Mouse (Mus musculus): ENCODE measurements around the gene Tanc1.
"Not testable (repeated sequence)": the region's sequence is repeated elsewhere in the genome, so short reads cannot be mapped to it uniquely, and the experiment has no call there.

Tanc1 gene

DNA sequence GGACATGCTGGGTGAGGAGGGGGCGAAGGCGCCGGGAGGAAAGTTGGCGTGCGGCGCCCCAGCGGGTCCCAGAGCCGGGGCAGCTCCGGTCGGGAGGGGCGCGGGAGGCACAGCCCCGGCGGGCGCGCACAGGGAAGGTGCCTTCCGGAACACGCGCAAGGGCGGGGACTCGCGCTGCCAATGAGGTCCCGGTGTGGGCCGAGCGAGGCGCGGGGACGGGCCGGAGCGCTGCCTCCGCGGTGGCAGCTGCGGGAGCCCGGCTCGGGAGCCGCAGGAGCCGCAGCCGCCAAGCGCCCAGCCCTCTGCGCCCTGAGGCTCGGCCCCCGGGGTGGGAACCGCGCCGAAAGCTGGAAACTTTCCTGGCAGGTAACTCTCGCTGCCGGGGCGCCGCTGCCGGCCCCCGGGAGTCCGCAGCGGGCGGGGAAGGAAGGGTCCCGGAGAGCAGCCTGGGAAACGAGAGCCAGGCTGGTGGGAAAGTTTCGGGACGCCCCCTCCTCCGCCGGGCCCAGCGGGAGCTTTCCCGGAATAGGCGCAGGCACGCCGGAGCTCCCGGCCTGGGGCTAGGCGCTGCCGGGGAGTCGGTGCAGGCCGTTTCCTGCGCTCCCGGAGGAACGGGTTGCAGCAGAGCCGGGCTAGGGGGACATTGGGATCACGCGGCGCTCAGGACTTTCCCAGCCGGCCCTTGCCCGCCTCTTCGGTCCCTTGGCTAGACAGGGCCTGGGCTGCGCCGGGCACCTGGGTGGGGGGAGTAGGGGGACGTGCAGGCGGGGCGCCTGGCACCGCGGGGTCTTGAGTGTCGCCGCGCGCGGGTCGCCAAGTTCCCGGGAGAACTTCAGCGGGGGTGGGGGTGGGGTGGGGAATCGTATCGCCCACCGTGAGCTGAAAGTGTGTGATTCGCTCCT is at the start of gene Tanc1:
Gene Tanc1, plus strand, starts transcription at position 212 of the 902 bp plus-strand sequence.
- peak; percentile 59 for DNase-seq (ENCODE audit: low read depth, low spot score)

DNA sequence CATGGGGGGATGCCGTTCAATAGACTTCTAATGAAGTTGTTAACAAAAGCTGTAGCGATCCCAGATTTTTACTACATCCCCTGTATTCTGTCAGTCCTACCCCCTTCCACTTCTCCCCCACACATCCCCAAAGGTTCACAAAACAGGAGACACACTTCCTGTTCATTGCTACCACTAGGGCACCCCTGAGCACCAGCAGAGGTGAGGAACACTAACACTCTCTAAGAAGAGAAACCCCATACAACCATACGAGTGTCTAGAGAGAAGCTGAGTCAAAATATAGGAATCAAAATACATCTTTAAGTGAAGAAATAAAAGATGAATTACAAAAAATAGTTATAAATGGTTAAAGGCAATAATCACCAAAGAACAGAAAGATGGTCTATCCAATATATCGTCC is 49.6 kb upstream of the Tanc1 start:
- no peak for DNase-seq (ENCODE audit: low read depth, low spot score)

DNA sequence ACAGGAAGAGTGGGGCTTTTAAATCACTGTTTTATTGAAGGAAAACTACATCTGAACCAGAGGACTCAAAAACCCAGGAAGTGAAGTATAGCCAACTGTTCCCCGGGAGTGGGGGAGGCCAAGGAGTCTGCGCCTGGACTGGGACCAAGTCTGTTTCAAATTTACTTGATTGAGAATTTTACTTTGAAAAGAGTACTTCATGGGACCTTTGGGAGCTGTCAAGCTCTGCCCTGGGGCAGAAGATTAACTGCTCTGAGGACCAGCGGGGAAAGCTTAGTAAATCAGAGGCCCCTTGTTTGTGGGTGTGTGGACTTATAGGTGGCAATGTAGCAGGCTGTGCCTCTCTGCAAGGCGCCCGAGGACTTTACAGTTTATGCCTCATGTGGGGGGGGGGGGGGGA is 49.1 kb upstream of the Tanc1 start:
- DNase-seq (ENCODE audit: low read depth, low spot score): no peak

DNA sequence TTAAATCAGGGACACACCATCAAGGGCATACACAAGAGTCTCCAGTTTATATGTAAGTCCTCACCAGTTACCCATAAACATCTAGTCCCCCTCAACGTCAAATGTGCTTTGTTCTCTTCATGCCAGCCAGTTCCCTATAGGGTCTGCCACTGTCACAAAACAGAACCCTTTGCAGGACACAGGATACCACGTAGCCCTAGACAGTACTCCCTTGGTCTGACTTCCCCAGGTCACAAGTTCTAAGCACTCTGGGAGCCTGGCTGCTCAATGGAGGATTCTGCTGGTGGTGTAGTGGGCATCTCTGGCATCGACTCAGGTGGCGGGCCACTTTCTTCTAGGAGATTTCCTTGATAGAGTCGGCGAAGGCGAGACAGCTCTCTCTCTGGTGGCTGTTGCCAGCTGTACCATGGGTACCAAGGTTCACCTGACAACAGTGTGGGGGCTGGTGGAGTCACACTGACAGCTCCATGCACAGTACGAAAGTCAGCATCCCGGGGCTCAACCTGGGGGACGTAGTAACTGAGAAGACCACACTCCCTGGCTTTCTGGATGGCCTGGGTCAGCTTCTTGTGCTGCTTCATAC is 47.7 kb upstream of the Tanc1 start:
- not testable (repeated sequence) for DNase-seq (ENCODE audit: low read depth, low spot score)

DNA sequence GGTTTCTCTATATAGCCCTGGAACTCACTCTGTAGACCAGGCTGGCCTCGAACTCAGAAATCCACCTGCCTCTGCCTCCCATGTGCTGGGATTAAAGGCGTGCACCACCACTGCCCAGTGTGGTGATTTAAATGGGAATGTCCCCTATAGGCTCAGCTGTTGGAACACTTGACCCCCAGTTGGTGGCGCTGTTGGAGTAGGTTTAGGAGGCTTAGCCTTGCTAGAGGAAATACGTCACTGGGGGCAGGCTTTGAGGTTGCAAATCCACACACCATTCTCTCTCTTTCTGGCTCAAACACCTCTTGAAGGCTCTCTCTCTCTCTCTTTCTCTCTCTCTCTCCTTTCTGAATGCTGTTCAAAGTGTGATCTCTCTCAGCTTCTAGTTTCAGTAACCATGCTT is 46.9 kb upstream of the Tanc1 start:
- DNase-seq (ENCODE audit: low read depth, low spot score): no peak

DNA sequence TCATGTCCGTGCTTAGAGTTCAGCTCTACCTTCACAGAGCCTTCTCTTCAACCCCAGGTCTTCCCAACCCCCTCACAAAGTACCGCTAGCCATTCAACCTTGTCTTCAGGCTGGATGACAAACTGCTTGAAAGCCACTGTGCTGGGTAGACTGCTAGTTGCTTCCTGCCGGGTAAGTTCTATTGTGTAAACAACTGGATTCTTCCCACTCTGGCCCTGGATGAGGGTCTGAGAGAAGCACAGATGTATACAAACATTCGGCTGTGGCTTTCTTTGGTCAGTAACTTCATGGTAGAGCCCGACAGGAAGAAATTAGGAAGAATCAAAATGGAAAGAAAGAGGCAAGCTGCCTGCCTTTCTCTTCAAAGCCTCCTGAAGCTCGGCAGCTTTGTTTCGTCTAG is 30.9 kb upstream of the Tanc1 start:
- no peak for DNase-seq (ENCODE audit: low read depth, low spot score)

DNA sequence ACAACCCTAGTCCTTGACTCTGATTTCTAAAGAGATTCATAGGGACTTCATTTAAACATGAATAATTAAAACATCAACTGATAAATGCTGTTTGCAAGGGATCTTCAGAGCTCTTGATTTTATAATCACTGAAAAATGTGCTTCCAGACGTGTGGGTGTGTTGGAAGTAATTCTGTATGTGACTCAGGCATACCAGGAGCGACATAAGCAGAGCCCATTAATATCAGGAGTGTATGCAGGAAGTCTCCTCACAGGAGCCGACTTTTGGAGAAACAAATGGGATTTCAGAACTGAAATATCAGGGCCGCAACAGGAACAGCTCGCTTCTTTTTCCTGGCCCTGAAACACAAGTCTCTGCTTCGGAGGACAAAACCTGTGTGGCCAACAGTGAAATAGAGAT is 27.9 kb upstream of the Tanc1 start:
- DNase-seq (ENCODE audit: low read depth, low spot score): no peak

DNA sequence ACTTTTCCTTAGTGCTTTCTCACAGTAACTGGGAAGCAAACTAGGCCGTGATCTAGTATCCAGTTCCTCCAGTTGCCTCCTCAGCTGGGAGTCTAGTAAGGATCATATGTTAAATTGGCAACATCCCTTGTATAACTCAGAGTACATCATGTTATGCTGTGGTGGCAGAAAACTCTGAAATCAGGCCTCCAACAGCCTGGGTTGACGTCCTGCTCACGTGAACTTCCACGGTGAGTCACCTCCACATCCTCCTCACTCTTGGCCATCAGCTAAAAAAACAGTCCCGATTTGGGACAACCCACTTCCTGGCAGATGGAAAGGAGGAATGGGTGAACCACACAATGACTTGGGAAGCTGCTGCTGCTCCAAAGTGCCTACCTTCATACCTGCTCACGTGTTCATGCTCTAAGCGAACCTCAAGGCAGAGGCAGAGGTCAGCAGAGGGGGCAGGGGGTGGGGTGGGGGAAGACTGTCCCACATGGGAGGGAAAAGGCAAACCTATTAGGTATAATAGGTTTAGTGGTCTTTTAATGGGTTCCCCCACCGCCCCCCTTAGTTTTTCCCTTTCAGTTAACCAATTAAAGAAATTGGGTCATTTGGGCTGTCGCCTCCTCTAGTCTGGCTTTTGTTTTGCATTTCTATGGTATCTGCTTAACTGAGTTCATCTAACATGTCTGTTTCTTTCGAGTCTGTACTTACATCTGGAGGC is 24.3 kb upstream of the Tanc1 start:
- no peak for DNase-seq (ENCODE audit: low read depth, low spot score)

DNA sequence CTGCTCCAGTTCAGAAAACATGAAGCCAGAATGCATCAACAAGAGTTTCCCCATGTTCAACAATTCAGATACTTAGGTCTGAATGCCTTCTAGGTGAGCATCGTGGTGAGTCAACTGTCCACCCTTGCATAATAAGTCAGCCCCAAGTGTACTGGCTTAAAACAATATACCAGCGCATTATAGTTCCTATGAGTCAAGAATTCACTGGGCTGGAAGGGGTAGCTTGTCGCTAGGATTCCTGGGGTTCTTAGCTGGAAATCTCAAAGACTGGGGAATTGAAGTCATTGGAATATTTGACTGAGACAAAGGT is 23.8 kb upstream of the Tanc1 start:
- DNase-seq (ENCODE audit: low read depth, low spot score): no peak

DNA sequence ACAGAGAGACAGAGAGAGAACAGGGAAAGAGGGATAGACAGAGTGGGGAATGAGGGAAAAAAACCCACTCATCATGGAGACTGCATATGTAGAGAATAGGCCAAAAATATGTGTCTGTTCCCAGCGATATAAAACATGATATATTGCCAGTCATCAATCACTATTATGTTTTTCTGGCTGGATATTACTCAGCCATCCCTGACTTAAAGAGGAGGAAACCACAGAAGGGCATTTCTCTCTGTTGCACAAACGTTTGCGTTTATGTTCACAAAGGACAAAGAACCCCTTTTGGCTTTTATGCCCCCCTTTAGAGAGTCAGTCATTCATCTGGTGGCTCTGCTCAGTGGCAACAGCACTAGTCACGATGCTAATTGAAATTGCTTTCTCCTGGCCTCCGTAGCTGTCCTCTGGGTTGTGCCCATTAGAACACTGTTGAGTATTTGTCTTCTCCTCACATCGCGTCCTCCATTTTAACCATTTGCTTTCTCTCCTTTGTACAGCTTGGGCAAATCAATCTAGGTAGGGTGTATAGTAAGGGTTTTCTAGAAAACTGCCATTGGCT is 18.4 kb upstream of the Tanc1 start:
- no peak for DNase-seq (ENCODE audit: low read depth, low spot score)

DNA sequence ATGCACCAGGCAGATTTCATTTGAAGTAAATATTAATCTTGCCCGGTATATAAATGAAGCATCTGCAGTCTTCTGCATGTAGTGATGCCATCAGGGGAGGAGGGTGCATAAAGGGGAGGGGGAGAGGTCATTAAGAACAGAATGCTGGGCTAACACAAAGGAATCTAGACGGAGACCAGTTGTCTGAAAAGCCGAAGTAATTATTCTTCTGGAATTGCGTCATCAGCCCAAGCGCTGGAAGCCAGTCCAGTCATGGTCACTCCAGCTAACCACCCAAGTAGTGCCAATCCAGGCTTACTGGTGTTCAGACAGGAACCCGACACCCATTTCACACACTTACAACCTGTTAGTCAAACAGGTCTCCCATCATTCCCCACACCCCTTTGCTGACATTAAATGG is 17.7 kb upstream of the Tanc1 start:
- no peak for DNase-seq (ENCODE audit: low read depth, low spot score)

DNA sequence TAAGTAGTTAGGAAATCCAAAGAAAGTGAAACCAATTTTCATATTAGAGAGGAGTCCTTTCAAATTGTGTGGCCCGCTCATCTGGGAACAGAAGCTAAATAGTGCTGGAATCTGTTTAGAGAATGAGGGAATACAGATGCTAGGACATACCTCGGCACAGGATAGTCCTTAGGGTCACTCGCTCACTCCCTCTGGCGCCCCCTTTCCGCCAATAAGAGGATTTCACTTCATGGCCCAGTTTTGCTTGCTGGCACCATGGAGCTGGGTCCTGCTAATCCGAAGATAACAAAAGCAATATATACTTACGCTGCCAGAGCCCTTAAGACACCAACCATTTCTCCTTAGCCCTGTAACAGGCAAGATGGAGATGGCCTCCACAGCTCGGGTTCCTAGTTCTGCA is 15.3 kb upstream of the Tanc1 start:
- DNase-seq (ENCODE audit: low read depth, low spot score): no peak

DNA sequence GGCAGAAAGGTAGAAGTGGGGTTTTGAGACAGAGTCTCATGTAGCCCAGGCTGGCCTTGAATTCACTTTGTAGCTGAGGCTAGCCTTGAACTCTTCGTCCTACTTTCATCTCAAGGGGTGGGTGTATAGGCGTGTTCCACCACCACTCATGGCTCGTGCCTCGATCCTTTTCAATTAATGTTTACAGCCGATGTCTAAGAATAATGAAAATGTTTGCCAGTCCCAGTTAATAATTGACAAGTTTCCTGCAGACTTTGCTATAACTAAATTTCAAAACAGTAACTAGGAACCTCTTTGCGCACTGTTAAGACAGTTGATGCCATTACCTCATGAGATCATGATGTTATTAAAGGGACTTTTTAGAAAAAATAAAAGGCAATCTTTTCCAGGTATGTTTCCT is 13.6 kb upstream of the Tanc1 start:
- DNase-seq (ENCODE audit: low read depth, low spot score): no peak

DNA sequence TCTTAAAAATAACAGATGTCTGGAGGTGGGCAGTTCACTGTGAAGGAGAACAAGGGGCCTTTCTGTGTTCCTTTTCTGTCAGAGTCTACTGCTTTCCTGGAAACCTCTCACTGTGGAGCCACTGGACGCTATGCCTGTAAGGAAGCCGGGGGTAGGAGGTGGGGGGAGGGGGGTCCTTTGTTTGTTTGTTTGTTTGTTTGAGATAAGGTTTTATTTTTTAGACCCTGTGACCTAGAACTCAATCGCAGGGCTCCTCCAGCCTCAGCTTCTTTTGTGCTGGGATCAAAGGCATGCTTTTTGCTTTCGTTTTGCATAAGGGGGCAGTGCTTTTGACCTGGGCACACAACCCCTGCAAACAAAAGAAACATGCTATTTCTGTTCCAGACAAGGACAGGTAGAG is 12.9 kb upstream of the Tanc1 start:
- DNase-seq (ENCODE audit: low read depth, low spot score): no peak

DNA sequence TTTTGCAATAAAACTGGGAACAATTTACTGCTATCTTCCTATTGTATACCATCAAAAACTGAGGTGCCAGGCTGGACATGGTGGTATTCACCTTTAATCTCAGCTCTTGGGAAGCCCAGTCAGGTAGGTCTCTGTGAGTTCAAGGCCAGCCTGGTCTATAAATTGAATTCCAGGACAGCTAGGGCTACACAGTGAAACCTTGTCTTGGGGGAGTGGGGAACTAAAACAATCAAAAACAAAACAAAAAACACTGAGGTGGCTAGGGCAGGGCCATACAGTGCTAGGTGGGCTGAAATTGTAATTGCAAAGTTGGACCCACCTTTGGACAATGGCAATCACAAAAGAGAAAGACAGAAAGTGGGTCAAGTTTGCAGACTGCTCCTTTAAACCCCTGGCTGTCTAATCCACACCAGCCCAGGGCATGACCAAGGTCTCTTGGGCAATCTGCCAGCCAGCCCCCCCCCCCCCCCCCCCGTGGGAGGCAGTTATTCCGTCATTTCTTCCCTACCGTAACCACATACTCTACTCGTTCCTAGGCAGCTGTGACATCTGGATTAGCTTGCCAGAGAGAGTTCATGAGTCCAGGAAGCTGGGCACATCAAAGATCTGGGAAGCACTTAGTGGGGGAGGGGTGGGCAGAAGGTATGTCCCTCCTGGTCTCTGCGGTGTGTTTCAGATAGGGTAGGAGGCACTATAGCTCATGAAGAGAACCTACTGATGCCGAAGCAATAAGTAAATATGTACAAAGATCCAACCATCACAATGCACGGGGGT is 12.3 kb upstream of the Tanc1 start:
- DNase-seq (ENCODE audit: low read depth, low spot score): no peak

DNA sequence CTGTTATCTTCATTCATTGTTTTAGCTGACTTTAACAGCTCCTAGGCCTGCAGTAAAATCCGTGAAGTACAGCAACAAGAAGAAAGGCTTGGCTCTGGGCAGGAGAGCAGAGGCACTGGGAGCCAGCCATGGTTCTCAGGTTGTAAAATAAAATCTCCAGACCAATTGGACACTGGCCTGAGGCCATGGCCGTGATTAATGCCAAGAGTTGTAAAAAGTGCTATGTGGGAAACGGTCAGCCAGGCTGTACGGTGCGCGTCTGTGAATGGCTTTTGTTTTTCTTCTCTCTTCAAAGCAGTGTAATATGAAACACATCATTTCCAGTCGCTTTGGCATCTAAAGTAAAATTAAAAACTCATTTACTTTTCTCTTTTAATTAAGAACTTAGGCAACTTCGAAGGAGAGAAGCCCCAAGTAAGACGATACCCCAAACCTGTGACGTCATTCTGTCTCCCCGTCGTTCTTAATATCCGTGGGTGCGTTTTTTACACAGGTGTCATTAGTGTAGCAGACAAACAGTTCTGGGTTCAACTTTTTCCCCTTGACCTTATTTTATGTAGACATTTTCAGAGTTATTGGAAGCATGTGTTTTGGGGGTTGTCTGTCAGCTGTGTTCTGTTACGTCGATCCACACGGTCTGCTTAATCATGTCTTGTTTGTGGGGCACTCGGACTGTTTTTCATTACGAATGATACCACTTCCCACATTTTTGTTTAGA is 11.6 kb upstream of the Tanc1 start:
- DNase-seq (ENCODE audit: low read depth, low spot score): no peak

DNA sequence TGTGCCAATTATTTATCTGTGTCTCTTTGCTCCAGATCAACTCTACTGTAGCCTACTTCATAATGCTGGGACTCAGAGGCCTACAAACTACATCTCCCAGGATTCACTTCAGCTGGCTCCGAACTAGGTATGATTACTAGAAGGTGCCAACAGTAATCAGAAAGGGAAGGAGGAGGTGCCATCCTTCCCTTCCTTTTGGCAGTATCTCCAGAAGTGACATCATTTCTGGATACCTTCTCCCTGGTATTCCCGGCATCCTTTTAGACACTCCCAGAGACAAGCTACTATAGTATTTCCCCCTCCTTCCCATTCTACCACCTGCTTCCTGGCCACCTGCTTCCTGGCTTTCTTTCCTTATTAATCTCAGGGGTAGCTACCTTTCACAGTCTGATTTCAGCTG is 10.9 kb upstream of the Tanc1 start:
- DNase-seq (ENCODE audit: low read depth, low spot score): no peak

DNA sequence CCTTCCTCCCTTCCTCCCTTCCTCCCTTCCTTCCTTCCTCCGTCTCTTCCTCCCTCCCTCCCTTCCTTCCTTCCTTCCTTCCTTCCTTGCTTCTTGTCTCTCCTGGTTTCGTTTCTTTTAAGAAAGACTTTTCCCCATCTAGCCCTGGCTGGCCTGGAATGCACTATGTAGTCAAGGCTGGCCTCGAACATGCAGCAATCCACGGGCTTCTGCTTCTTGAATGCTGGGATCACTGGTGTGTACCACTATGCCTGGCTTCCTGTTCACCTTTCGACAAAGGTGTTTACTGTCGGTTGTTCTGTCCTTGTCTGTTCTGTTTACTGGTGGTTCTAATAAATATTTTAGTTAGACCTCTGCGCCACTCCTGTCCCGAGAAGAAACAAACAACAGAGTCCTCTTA is 10.4 kb upstream of the Tanc1 start:
- DNase-seq (ENCODE audit: low read depth, low spot score): no peak

DNA sequence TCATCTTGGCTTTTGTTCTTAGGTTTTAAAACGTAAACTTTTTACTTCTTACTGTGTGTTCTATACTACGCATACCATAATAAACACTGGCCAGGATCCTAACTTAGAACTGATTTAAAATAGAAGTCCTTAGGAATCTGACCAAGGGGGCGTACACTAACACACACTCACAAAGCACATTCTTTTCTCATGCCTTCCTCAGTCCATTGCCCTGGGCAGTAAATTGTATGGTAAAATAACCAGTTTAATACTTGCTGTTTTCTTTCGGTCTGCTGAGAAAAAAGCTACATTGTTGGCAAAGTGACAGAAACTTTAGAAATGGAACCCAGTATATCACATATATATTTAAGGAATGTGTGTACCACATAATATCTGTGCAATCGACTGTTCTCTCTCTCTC is 2.9 kb upstream of the Tanc1 start:
- no peak for DNase-seq (ENCODE audit: low read depth, low spot score)

DNA sequence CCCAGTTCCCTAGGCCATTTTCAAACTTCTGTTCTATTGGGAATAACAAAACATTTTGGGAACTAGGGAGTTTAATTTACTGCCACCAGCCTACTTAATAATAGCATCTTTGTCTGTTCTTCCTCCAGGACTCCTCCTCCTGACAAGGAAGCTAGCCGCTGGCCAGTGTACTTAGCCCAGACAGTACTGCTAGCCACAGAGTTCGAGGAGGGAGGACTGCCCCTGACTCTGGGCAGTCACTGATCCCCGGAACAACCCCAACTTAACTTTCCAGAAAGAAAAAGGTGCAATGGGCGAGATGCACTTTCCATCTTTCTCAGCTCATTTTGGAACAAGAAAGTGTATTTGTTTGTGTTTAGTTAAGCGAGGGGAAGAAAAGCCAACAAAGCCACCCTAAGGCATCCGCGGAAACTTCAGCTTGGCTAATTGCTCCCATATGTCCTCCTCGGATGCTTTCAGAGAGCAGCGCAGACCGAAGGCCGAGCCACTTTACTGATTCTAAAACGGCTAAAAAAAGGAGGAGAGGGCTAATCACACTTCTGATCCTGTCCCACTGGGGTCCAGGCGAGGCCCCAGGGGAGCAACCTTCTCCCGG is 529 bp upstream of the Tanc1 start:
- no peak for DNase-seq (ENCODE audit: low read depth, low spot score)

Data from retina, postnatal 7 days (tissue).